Mouse (Mus musculus) left cerebral cortex, postnatal 10 days (tissue): ENCODE results near the gene Snx6. TPM values are rescaled to one million over a fixed set of nuclear protein-coding genes. Genes with fewer than 3 reads are reported as not detected.
"Not testable (repeated sequence)": the region's sequence is repeated elsewhere in the genome, so short reads cannot be mapped to it uniquely, and the experiment has no call there.

Experiments
- DNase-seq, 2 experiments: peaks; one replicate each; pipeline ENCODE4 v3.0.0; 2021 to 2022; ENCODE audit warnings: low spot score in 2 of 2, mixed read lengths in 1 of 2; ENCODE audit errors: extremely low spot score in 1 of 2
- intact Hi-C: fragments of 180-260 bp; cut with DNase I; formaldehyde crosslinking; loops from one replicate; pipeline ENCODE4 v1.15.1; 2025
- total RNA-seq, 2 experiments: library from RNA; stranded (reverse); gene quantifications; 2 replicates each; pipeline ENCODE4 v1.2.3; 2021

Gene Snx6
- total RNA-seq, 2 experiments from 2014 or later = 49.7 to 50.9 TPM

- intact Hi-C loops, DNase-seq: not testable (repeated sequence)
These were observed 78.0 kb downstream of the Snx6 start for GRCm38 (mm10) chr12:54717516-54717915.

GRCm38 (mm10) chr12:54713822-54714626 is 81.5 kb downstream of the Snx6 start:
- intact Hi-C loops = not testable (repeated sequence)
- DNase-seq = peak; percentile 56 to 60

GRCm38 (mm10) chr12:54710494-54710879 is 85.0 kb downstream of the Snx6 start:
- peak; percentile 50 to 73 for DNase-seq
- intact Hi-C loops = not testable (repeated sequence)

- DNase-seq, intact Hi-C loops: not testable (repeated sequence)
These were observed 85.6 kb downstream of the Snx6 start for GRCm38 (mm10) chr12:54709691-54710493.

GRCm38 (mm10) chr12:54699394-54699793 is 96.1 kb downstream of the Snx6 start:
- no peak for DNase-seq
- intact Hi-C loops = no loop called here

- peak in 1 of 2 experiments; percentile 22 for DNase-seq
- intact Hi-C loops = no loop called here
These were observed 97.7 kb downstream of the Snx6 start for GRCm38 (mm10) chr12:54697791-54698250.

GRCm38 (mm10) chr12:54697003-54697597 is 98.4 kb downstream of the Snx6 start:
- intact Hi-C loops = no loop called here
- peak; percentile 46 to 52 for DNase-seq

Other genes with a start within 250 kb of the Snx6 start
- 10 to 100 TPM; 43.8 to 44.2 TPM for gene Sptssa, start 139.1 kb downstream of the Snx6 start, total RNA-seq
- 10 to 100 TPM; 38.0 to 44.2 TPM for gene Eapp, start 99.8 kb downstream of the Snx6 start, total RNA-seq
- gene Cfl2, start 67.2 kb upstream of the Snx6 start, total RNA-seq = 100 to 1,000 TPM; 191 to 195 TPM
- not detected for gene Gm20403, start 190.8 kb upstream of the Snx6 start, total RNA-seq
- 1 to 10 TPM; 2.3 to 2.9 TPM for gene Baz1a, start 218.6 kb upstream of the Snx6 start, total RNA-seq